Mouse (Mus musculus): Measurements from ENCODE around the gene Rapgef2.

Gene Rapgef2

GRCm38 (mm10) chr3:79283031-79283430 lies 3.3 kb downstream of the Rapgef2 start:
- ATAC-seq (ENCODE audit: low TSS enrichment) = no peak

- ATAC-seq (ENCODE audit: low TSS enrichment) = no peak
Measured at GRCm38 (mm10) chr3:79275856-79276645, 10.3 kb downstream of the Rapgef2 start.

- no peak for ATAC-seq (ENCODE audit: low TSS enrichment)
Measured at GRCm38 (mm10) chr3:79273350-79273749, 13.0 kb downstream of the Rapgef2 start.

GRCm38 (mm10) chr3:79272939-79273338 lies 13.4 kb downstream of the Rapgef2 start:
- ATAC-seq (ENCODE audit: low TSS enrichment) = no peak

GRCm38 (mm10) chr3:79270980-79271555 lies 15.2 kb downstream of the Rapgef2 start:
- ATAC-seq (ENCODE audit: low TSS enrichment) = no peak

- peak; percentile 35; the same call in 1 of the 2 replicates for ATAC-seq (ENCODE audit: low TSS enrichment)
Measured at GRCm38 (mm10) chr3:79269872-79270271, 16.4 kb downstream of the Rapgef2 start.

- no peak for ATAC-seq (ENCODE audit: low TSS enrichment)
Measured at GRCm38 (mm10) chr3:79266976-79267375, 19.3 kb downstream of the Rapgef2 start.

GRCm38 (mm10) chr3:79261816-79262316 lies 24.5 kb downstream of the Rapgef2 start:
- ATAC-seq (ENCODE audit: low TSS enrichment) = peak; percentile 53

- ATAC-seq (ENCODE audit: low TSS enrichment) = no peak
Measured at GRCm38 (mm10) chr3:79254023-79254422, 32.3 kb downstream of the Rapgef2 start.

- peak; percentile 50 for ATAC-seq (ENCODE audit: low TSS enrichment)
Measured at GRCm38 (mm10) chr3:79253416-79253815, 32.9 kb downstream of the Rapgef2 start.

GRCm38 (mm10) chr3:79252921-79253394 lies 33.4 kb downstream of the Rapgef2 start:
- ATAC-seq (ENCODE audit: low TSS enrichment) = no peak

- ATAC-seq (ENCODE audit: low TSS enrichment) = peak; percentile 25; the same call in 1 of the 2 replicates
Measured at GRCm38 (mm10) chr3:79249955-79250354, 36.4 kb downstream of the Rapgef2 start.

GRCm38 (mm10) chr3:79248659-79249235 lies 37.6 kb downstream of the Rapgef2 start:
- ATAC-seq (ENCODE audit: low TSS enrichment) = no peak

GRCm38 (mm10) chr3:79248208-79248607 lies 38.1 kb downstream of the Rapgef2 start:
- ATAC-seq (ENCODE audit: low TSS enrichment) = no peak

- ATAC-seq (ENCODE audit: low TSS enrichment) = peak; percentile 43; the same call in 1 of the 2 replicates
Measured at GRCm38 (mm10) chr3:79244347-79244746, 42.0 kb downstream of the Rapgef2 start.

- no peak for ATAC-seq (ENCODE audit: low TSS enrichment)
Measured at GRCm38 (mm10) chr3:79242922-79243705, 43.2 kb downstream of the Rapgef2 start.

GRCm38 (mm10) chr3:79242298-79242697 lies 44.0 kb downstream of the Rapgef2 start:
- no peak for ATAC-seq (ENCODE audit: low TSS enrichment)

- peak; percentile 90 for ATAC-seq (ENCODE audit: low TSS enrichment)
Measured at GRCm38 (mm10) chr3:79239066-79239462, 47.3 kb downstream of the Rapgef2 start.

GRCm38 (mm10) chr3:79238456-79239065 lies 47.8 kb downstream of the Rapgef2 start:
- ATAC-seq (ENCODE audit: low TSS enrichment) = no peak

GRCm38 (mm10) chr3:79237619-79238342 lies 48.5 kb downstream of the Rapgef2 start:
- no peak for ATAC-seq (ENCODE audit: low TSS enrichment)

GRCm38 (mm10) chr3:79234485-79234884 lies 51.8 kb downstream of the Rapgef2 start:
- ATAC-seq (ENCODE audit: low TSS enrichment) = no peak
